Mouse (Mus musculus) forebrain, embryonic 10.5 days (tissue): ENCODE data around the gene Aldh3a2. TPM values are rescaled to one million over a fixed set of nuclear protein-coding genes. Genes with fewer than 3 reads are reported as not detected.
"Not testable (repeated sequence)": the region's sequence is repeated elsewhere in the genome, so short reads cannot be mapped to it uniquely, and the experiment has no call there.

Experiments used
- DNase-seq: peaks from one replicate; pipeline ENCODE4 v3.0.0-alpha.2; 2017; ENCODE audit warnings: low spot score; ENCODE audit errors: extremely low spot score
- H3K27ac ChIP-seq: fragments of 300-500 bp; sonication (generic); 2 replicates; pipeline ENCODE4 v1.5.1; 2016; ENCODE audit warnings: mild to moderate bottlenecking
- H3K27me3 ChIP-seq: fragments of 300-500 bp; sonication (generic); 2 replicates; pipeline ENCODE4 v1.6.1; 2016; ENCODE audit warnings: mild to moderate bottlenecking; ENCODE audit not compliant: poor library complexity, severe bottlenecking
- H3K36me3 ChIP-seq: fragments of 300-500 bp; sonication (generic); replicated peaks from 2 replicates; pipeline ENCODE4 v1.6.1; 2016; ENCODE audit warnings: mild to moderate bottlenecking, moderate library complexity
- H3K4me1 ChIP-seq: fragments of 300-500 bp; sonication (generic); 2 replicates; pipeline ENCODE4 v1.6.1; 2016
- H3K4me3 ChIP-seq: fragments of 300-500 bp; sonication (generic); 2 replicates; pipeline ENCODE4 v1.5.1; 2016; ENCODE audit warnings: mild to moderate bottlenecking, moderate library complexity
- H3K9me3 ChIP-seq: fragments of 300-500 bp; sonication (generic); 2 replicates; pipeline ENCODE4 v1.6.1; 2016; ENCODE audit warnings: mild to moderate bottlenecking, moderate library complexity
- WGBS: fragments of 180-500 bp; shearing (Covaris S2); methylation state at CpG from one replicate; pipeline ENCODE4 v1.1.7; 2016; 5-methylcytosine and 5-hydroxymethylcytosine counted together
- polyA plus RNA-seq: library from polyadenylated mRNA; unstranded; fragments of >200 nt; fragmentation: Nextera tagmentation; extraction: Ambion mirVana; gene quantifications from 2 replicates; pipeline ENCODE4 v1.2.1, GENCODE M21; 2016

The Aldh3a2 gene
- polyA plus RNA-seq, 1 experiment from 2014 or later: 19.4 TPM

DNA sequence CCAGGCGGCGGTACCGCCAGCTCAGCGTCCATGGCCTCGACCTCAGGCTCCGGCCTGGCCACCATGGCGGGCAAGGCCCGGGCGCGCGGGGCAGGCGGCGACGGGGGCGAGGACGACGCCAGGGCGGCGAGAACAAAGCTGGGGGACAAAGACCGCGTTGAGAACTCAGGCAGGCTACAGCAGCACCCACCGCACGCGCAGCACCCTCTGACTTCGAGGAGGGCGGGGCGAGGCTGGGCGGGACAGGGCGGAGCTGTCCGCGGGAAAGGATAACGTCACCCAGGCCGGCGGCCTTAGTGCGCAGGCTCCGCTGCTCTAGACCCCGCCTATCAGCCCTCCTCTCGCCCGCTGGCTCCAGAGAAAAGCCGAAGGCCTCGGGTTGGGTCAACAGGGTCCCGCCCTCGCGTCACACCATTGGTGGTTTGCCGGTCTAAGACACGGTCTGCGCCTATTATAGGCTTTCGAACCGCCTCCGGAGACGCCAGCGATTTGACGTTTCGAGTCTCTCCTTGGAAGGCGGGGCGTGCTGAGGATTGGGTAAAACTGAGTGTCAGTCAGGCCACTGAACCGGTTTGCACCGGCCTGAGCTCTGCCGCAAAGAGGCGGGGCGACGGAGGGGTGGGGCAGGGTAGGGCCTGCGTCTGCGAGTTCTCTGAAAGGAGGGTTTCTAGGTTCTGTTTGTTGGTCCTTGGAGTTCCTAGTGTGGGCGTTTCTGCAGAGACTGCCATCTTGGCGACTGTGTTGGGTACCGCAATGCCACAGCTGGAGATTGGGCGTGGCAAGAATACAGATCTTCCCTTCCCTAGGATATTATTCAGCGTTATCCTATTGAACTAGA lies 92.2 kb downstream of the Aldh3a2 start, which contains the start of gene Usp22:
Usp22 (minus strand) TSS at position 235 of the 838 bp plus-strand sequence.
- peak; percentile 99 for DNase-seq
- Histone ChIP-seq H3K27ac (peak within 1 kb of the TSS; percentile 97), H3K4me3 (peak within 1 kb of the TSS; percentile 82), H3K36me3 (peaks cover 18% of the 10 kb centered on the region), H3K4me1 (peaks cover 30% of the 10 kb centered on the region), H3K27me3 (no peaks in the 10 kb centered on the region), H3K9me3 (no peaks in the 10 kb centered on the region)
- under 1% methylated on average over 69 of the region's 69 CpGs for whole genome bisulfite sequencing

DNA sequence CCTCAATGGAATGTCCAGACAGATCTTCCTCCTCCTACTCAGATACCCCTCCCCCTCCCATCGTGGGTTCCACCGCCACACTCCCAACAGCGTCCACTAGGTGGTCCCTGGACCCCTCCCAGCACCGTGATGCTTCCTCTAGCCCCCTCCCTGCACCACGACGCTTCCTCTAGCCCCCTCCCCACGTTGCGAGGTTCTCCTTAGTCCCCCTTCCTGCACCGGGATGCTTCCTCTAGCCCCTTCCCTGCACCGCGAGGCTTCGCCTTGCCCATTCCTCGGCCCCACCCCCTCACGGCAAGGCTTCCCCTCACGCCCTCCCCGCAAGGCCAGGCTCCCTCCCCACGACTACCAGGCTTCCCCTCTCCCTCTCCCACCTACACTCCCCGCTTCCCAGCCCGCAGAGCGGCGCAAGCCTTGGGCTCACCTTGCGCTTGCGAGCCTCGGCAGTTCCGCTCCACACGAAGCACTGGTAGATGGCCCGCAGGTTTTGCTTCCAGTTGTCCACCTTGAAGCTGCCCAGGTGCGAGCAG lies 92.9 kb downstream of the Aldh3a2 start:
- H3K9me3 ChIP-seq: no peaks in the 10 kb centered on the region
- WGBS: under 1% methylated on average over 28 of the region's 28 CpGs
- H3K4me3 ChIP-seq: peak overlapping the region; percentile 82
- no peaks in the 10 kb centered on the region for H3K27me3 ChIP-seq
- H3K36me3 ChIP-seq: peaks cover 18% of the 10 kb centered on the region
- DNase-seq: peak; percentile 78
- H3K4me1 ChIP-seq: peaks cover 30% of the 10 kb centered on the region
- H3K27ac ChIP-seq: peak overlapping the region; percentile 97

DNA sequence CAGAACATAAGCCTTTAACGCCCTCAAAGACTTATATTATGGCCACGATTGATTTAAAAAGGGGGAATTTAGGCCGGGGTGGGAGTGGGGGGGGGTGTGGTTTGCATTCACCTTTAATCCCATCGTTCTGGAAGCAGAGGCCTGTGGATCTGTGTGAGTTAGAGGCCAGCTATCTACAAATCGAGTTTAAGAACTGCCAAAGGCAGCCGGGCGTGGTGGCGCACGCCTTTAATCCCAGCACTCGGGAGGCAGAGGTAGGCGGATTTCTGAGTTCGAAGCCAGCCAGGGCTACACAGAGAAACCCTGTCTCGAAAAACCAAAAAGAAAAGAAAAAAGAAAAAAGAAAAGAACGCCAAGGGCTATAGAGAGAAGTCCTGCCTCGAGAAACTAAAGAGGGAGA lies 93.8 kb downstream of the Aldh3a2 start:
- Histone ChIP-seq H3K4me3 (peak overlapping the region; percentile 82), H3K4me1 (peaks cover 30% of the 10 kb centered on the region), H3K27ac (peak overlapping the region; percentile 97; the same call in 1 of the 2 replicates), H3K36me3 (peaks cover 19% of the 10 kb centered on the region)
- H3K9me3 ChIP-seq, DNase-seq, H3K27me3 ChIP-seq: not testable (repeated sequence)
- WGBS: 39% methylated on average over 15 of the region's 15 CpGs

Other genes with a start within 250 kb of the Aldh3a2 start
- 0.20 and 0.43 TPM in 2 replicates for gene Kcnj12, start 244.9 kb downstream of the Aldh3a2 start, polyA plus RNA-seq
- gene Tnfrsf13b, start 140.7 kb downstream of the Aldh3a2 start, polyA plus RNA-seq: 0.63 and 1.3 TPM in 2 replicates
- gene Usp22, start 92.4 kb downstream of the Aldh3a2 start, polyA plus RNA-seq: 177 and 178 TPM in 2 replicates
- not detected in 2 replicates for gene Aldh3a1, start 59.9 kb downstream of the Aldh3a2 start, polyA plus RNA-seq
- gene Slc47a2, start 75.4 kb upstream of the Aldh3a2 start, polyA plus RNA-seq: not detected in 2 replicates
- 0.17 TPM in 1 of 2 replicates, not detected in the other for gene Slc47a1, start 110.9 kb upstream of the Aldh3a2 start, polyA plus RNA-seq
- gene Rnf112, start 186.7 kb upstream of the Aldh3a2 start, polyA plus RNA-seq: 0.26 and 0.36 TPM in 2 replicates
- 50.9 and 53.9 TPM in 2 replicates for gene Mfap4, start 218.0 kb upstream of the Aldh3a2 start, polyA plus RNA-seq
- 82.8 and 84.4 TPM in 2 replicates for gene Mapk7, start 226.9 kb upstream of the Aldh3a2 start, polyA plus RNA-seq
- gene B9d1, start 237.7 kb upstream of the Aldh3a2 start, polyA plus RNA-seq: 53.0 and 53.3 TPM in 2 replicates